Mouse (Mus musculus): Measurements from ENCODE around the gene Prdm4.

Prdm4 gene

DNA sequence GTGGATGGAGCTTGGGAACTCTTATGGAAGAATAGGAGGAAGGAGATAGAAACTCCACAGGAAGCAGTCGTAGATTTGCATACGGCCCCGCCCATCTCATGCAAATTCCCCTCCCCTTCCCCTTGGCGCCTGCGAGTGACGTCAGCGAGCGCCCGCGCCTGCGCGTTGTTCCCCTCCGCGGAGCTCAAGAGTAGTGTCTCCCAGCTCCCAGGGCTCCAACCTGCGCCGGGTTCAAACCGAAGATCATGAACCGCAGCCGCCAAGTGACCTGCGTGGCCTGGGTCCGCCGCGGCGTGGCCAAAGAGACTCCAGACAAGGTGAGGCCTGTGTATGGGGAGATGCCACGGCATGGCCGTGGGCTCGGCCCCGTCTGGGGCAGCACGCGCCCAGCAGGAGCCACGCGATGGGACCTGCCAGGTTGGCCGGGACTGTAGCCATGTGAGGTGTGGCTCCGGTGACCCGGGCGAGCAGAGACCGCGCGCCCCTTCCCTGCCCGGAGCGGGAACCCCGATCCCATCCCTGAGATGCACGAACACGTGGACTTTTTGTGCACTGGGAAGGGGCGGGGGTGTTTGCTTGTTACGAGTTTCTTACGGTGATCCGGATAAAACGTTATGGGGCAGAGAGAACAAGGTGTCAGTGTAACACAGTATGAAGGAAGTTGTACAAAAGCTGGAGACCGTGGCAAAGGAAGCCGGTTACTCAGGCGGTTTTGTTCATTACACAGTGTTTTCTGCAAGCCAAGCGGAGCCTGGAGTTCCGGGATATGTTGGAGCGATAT lies 45.1 kb downstream of the Prdm4 start:
- peak; percentile 87 to 90 for DNase-seq (ENCODE audit: low spot score in 2 of 2)

DNA sequence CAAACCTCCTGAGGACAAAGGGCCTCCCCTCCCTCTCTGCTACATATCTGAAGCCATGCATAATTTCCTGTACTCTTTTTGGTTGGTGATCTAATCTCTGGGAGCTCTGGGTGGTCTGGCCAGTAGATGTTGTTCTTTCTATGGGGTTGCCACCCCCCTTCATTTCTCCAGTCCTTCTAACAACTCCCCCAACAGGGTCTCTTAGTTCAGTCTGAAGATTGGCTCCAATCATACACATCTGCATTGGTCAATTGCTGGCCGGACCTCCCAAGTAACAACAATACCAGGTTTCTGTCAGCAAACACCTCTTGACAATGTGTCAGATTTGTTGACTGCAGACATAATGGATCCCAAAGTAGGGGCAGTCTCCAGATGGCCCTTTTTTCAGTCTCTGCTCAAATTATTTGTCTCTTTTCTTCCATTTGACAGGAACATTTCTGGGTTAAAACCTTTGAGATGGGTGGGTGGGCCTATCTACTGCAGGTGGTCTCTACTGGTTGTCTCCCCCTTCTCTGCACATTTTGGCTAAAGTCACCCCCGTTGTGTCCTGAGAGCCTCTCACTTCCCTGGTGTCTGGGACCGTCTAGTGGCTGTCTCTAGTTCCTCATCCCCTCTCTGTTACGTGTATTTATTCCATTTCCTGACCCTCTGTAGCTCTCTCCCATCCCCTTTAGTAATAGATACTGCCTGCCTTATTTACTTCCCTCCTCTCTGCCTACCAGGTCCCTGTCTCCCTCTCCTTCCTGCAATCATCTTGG lies 70.7 kb downstream of the Prdm4 start:
- DNase-seq (ENCODE audit: low spot score in 2 of 2): no peak

All from heart, adult 9 months (tissue).